Mouse (Mus musculus) forebrain, embryonic 14.5 days (tissue): ENCODE data around the gene Rad54l2. TPM values are rescaled to one million over a fixed set of nuclear protein-coding genes. Genes with fewer than 3 reads are reported as not detected.

Experiments used
- ATAC-seq: fragments of 200-750 bp; cut with Nextera tagmentation; 2 replicates; pipeline ENCODE4 v1.8.0; 2017; ENCODE audit warnings: mild to moderate bottlenecking, moderate library complexity
- DNase-seq: peaks from one replicate; pipeline ENCODE4 v3.0.0-alpha.2; 2015; ENCODE audit warnings: low spot score
- H3K27ac ChIP-seq: fragments of 300-500 bp; sonication (generic); 2 replicates; pipeline ENCODE4 v1.5.1; 2014; ENCODE audit warnings: low read depth, mild to moderate bottlenecking, control low read depth, low read length, moderate library complexity
- H3K27me3 ChIP-seq: fragments of 300-500 bp; sonication (generic); replicated peaks from 2 replicates; pipeline ENCODE4 v1.6.1; 2014; ENCODE audit warnings: low read length, control low read depth, mixed read lengths; ENCODE audit not compliant: control insufficient read depth, insufficient read depth
- H3K36me3 ChIP-seq: fragments of 300-500 bp; sonication (generic); 2 replicates; pipeline ENCODE4 v1.6.1; 2014; ENCODE audit warnings: low read length, control low read depth; ENCODE audit not compliant: control insufficient read depth, insufficient read depth
- H3K4me1 ChIP-seq: fragments of 300-500 bp; sonication (generic); 2 replicates; pipeline ENCODE4 v1.6.1; 2014; ENCODE audit warnings: antibody characterized with exemption, low read length, control low read depth; ENCODE audit not compliant: control insufficient read depth, insufficient read depth
- H3K4me2 ChIP-seq: fragments of 300-500 bp; sonication (generic); 2 replicates; pipeline ENCODE4 v1.6.1; 2014; ENCODE audit warnings: mild to moderate bottlenecking, control low read depth, low read length
- H3K4me3 ChIP-seq: fragments of 300-500 bp; sonication (generic); 2 replicates; pipeline ENCODE4 v1.5.1; 2014; ENCODE audit warnings: low read depth, low read length, control low read depth
- H3K9ac ChIP-seq: fragments of 300-500 bp; sonication (generic); 2 replicates; pipeline ENCODE4 v1.6.1; 2014; ENCODE audit warnings: mild to moderate bottlenecking, low read length, control low read depth, moderate library complexity
- H3K9me3 ChIP-seq: fragments of 300-500 bp; sonication (generic); replicated peaks from 2 replicates; pipeline ENCODE4 v1.6.1; 2016; ENCODE audit warnings: low read length, control low read depth, mixed read lengths; ENCODE audit not compliant: control insufficient read depth
- WGBS: fragments of 180-500 bp; shearing (Covaris S2); extraction: QIAGEN DNeasy Blood & Tissue Kit; methylation state at CpG from one replicate; pipeline ENCODE4 v1.1.7; 2014; 5-methylcytosine and 5-hydroxymethylcytosine counted together
- polyA plus RNA-seq: library from polyadenylated mRNA; unstranded; fragments of >200 nt; fragmentation: Nextera tagmentation; extraction: Ambion mirVana; gene quantifications from 2 replicates; pipeline ENCODE4 v1.2.1, GENCODE M21; 2014

The Rad54l2 gene
- polyA plus RNA-seq, 1 experiment from 2014 or later = 5.3 TPM

DNA sequence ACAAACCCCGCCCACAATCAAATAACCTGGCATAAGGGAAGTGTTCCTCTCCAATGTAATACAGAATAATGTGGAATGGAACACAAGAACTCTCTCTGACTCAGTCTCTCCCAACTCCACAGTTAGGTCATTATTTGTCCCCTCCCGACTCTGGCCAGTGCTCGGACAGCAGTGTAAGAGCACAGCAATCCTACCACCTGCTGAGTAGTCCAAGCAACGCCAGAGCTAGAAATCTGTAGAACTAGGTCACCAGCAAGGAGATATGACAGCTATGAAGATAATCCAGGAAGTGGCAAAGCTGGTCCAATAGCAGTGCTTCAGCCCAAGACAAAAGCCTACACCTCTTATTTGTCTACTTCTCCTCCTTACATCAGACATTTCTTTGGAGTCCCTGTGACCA is 112.4 kb downstream of the Rad54l2 start:
- ATAC-seq (no peak), DNase-seq (no peak)
- no peaks in the 10 kb centered on the region for H3K9me3 ChIP-seq
- no peak overlapping the region for H3K27ac ChIP-seq
- H3K27me3 ChIP-seq = no peaks in the 10 kb centered on the region
- H3K36me3 ChIP-seq = peaks cover 20% of the 10 kb centered on the region
- H3K4me1 ChIP-seq = no peaks in the 10 kb centered on the region
- no peak overlapping the region for H3K4me3 ChIP-seq
- H3K9ac ChIP-seq = no peak overlapping the region
- 76% methylated on average over 4 of the region's 4 CpGs for WGBS
- H3K4me2 ChIP-seq = no peak overlapping the region

- ATAC-seq (peak; percentile 57; the same call in 1 of the 2 replicates), DNase-seq (no peak)
- no peaks in the 10 kb centered on the region for H3K9me3 ChIP-seq
- no peaks in the 10 kb centered on the region for H3K4me1 ChIP-seq
- WGBS = 79% methylated on average over 9 of the region's 9 CpGs
- peaks cover 23% of the 10 kb centered on the region for H3K36me3 ChIP-seq
- no peak overlapping the region for H3K9ac ChIP-seq
- H3K4me3 ChIP-seq = no peak overlapping the region
- H3K27me3 ChIP-seq = no peaks in the 10 kb centered on the region
- no peak overlapping the region for H3K27ac ChIP-seq
- H3K4me2 ChIP-seq = no peak overlapping the region
These were observed 113.0 kb downstream of the Rad54l2 start for GRCm38 (mm10) chr9:106675965-106676364.

DNA sequence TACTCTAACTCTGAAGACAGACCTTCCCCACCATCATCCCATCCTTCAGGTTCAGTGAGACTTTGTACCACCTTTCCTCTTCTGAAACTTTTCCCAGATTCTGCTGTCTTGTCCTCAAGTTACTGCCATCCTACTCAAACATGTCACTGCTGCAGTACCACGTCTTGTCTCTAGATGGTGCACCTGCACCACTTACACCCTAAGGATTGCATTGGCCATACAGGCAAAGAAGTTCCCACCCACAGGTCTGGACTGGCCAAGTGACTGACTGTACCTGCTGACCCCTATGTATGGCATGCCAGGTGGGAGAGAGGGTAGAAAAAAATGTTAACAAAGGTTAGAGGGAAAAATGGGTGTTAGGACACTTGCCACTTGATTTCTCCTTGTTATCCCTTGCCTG is 113.5 kb downstream of the Rad54l2 start:
- DNase-seq (peak; percentile 86), ATAC-seq (peak; percentile 80)
- Histone ChIP-seq H3K9ac (no peak overlapping the region), H3K9me3 (no peaks in the 10 kb centered on the region), H3K4me2 (no peak overlapping the region), H3K27ac (no peak overlapping the region), H3K4me3 (no peak overlapping the region), H3K27me3 (no peaks in the 10 kb centered on the region), H3K36me3 (peaks cover 24% of the 10 kb centered on the region), H3K4me1 (no peaks in the 10 kb centered on the region)
- WGBS = 0% methylated on average over 1 of the region's 1 CpGs

- H3K4me2 ChIP-seq = no peak overlapping the region
- H3K9ac ChIP-seq = no peak overlapping the region
- DNase-seq = no peak
- 79% methylated on average over 2 of the region's 2 CpGs for WGBS
- no peaks in the 10 kb centered on the region for H3K4me1 ChIP-seq
- H3K9me3 ChIP-seq = no peaks in the 10 kb centered on the region
- no peak overlapping the region for H3K27ac ChIP-seq
- no peak for ATAC-seq
- no peak overlapping the region for H3K4me3 ChIP-seq
- H3K27me3 ChIP-seq = no peaks in the 10 kb centered on the region
- H3K36me3 ChIP-seq = peaks cover 31% of the 10 kb centered on the region
These were observed 115.1 kb downstream of the Rad54l2 start for GRCm38 (mm10) chr9:106673860-106674259.

DNA sequence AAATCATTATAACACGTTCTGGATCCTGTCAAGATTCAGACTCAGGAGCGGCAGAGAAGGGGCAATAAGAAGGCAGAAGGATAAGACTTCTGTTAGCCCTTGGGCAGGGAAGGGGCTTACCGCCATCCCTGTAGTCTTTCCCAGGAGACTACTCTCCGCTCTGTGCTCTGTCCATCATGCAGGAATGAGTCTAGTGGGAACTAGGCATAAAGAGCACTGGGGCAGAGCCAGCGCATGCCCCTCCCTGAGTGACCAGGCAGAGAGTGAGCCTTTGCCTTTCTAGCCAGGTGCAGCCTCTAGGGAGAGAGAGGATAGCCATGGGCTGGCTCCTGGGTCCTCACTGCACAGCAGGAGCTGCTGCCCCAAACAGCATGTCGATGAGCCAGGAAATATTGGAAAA is 124.1 kb downstream of the Rad54l2 start:
- Histone ChIP-seq H3K4me2 (no peak overlapping the region), H3K4me3 (no peak overlapping the region), H3K36me3 (peaks cover 26% of the 10 kb centered on the region), H3K27ac (peak overlapping the region; percentile 82), H3K9me3 (no peaks in the 10 kb centered on the region), H3K9ac (no peak overlapping the region; the same call in 1 of the 2 replicates), H3K27me3 (no peaks in the 10 kb centered on the region), H3K4me1 (peaks cover 12% of the 10 kb centered on the region; the same call in 1 of the 2 replicates)
- peak; percentile 37; the same call in 1 of the 2 replicates for ATAC-seq
- DNase-seq = no peak
- 75% methylated on average over 6 of the region's 6 CpGs for WGBS

GRCm38 (mm10) chr9:106664433-106664832 is 124.6 kb downstream of the Rad54l2 start:
- H3K36me3 ChIP-seq = peaks cover 26% of the 10 kb centered on the region
- H3K4me1 ChIP-seq = peaks cover 12% of the 10 kb centered on the region; the same call in 1 of the 2 replicates
- peak; percentile 93 for ATAC-seq
- WGBS = 23% methylated on average over 4 of the region's 4 CpGs
- H3K9ac ChIP-seq = no peak overlapping the region; the same call in 1 of the 2 replicates
- DNase-seq = peak; percentile 83
- H3K27me3 ChIP-seq = no peaks in the 10 kb centered on the region
- peak overlapping the region; percentile 82 for H3K27ac ChIP-seq
- no peaks in the 10 kb centered on the region for H3K9me3 ChIP-seq
- H3K4me2 ChIP-seq = no peak overlapping the region
- H3K4me3 ChIP-seq = no peak overlapping the region

DNA sequence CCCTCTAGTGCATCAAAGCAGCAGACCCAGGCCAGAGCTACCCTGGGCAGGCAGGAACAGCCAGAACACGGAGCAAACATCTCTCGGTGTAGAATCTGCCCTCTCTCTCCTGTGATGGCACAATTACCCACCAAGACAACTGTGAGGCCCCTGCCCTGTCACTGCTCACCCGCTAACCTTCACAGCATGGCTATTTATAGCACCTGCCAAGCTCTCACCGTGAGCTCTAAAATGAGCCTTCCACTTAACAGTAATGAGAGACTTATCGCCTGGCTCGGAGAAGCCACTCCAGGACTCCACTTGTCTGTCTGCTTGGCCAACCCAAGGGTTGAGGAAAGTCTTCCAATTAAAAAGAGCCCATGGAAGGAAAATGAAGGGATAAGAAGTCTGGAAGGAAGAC is 125.8 kb downstream of the Rad54l2 start:
- peaks cover 12% of the 10 kb centered on the region; the same call in 1 of the 2 replicates for H3K4me1 ChIP-seq
- no peak overlapping the region for H3K4me2 ChIP-seq
- H3K36me3 ChIP-seq = peaks cover 37% of the 10 kb centered on the region
- H3K27ac ChIP-seq = no peak overlapping the region
- DNase-seq = no peak
- H3K9ac ChIP-seq = no peak overlapping the region
- no peak for ATAC-seq
- H3K27me3 ChIP-seq = no peaks in the 10 kb centered on the region
- WGBS = 79% methylated on average over 6 of the region's 6 CpGs
- no peaks in the 10 kb centered on the region for H3K9me3 ChIP-seq
- no peak overlapping the region for H3K4me3 ChIP-seq

- Histone ChIP-seq H3K27ac (no peak overlapping the region), H3K9me3 (no peaks in the 10 kb centered on the region), H3K27me3 (0 out of 2 replicates have a peak, but pooled peaks cover 8% of the 10 kb centered on the region), H3K4me3 (no peak overlapping the region), H3K4me1 (peaks cover 10% of the 10 kb centered on the region; the same call in 1 of the 2 replicates), H3K9ac (no peak overlapping the region), H3K4me2 (no peak overlapping the region), H3K36me3 (peaks cover 38% of the 10 kb centered on the region)
- 82% methylated on average over 1 of the region's 1 CpGs for WGBS
- ATAC-seq (no peak), DNase-seq (no peak)
These were observed 129.1 kb downstream of the Rad54l2 start for GRCm38 (mm10) chr9:106659935-106660334.

GRCm38 (mm10) chr9:106659441-106659840 is 129.6 kb downstream of the Rad54l2 start:
- ATAC-seq (no peak), DNase-seq (no peak)
- Histone ChIP-seq H3K4me1 (peaks cover 5% of the 10 kb centered on the region; the same call in 1 of the 2 replicates), H3K9ac (no peak overlapping the region), H3K4me2 (no peak overlapping the region), H3K4me3 (no peak overlapping the region), H3K27me3 (0 out of 2 replicates have a peak, but pooled peaks cover 10% of the 10 kb centered on the region), H3K36me3 (peaks cover 38% of the 10 kb centered on the region), H3K9me3 (no peaks in the 10 kb centered on the region), H3K27ac (no peak overlapping the region)
- 27% methylated on average over 7 of the region's 7 CpGs for WGBS
